Mouse (Mus musculus) small intestine, adult 2 months (tissue): ENCODE results near the gene Hyou1.
A peak's percentile ranks its signal among the peaks of the same experiment; 100 is the strongest.

Source experiments
- CTCF ChIP-seq: fragments of 200-500 bp; IDR thresholded peaks from 2 replicates; pipeline ENCODE4 v1.5.1; 2012; ENCODE audit warnings: low read depth, mild to moderate bottlenecking, control low read depth, inconsistent platforms, low read length, moderate library complexity, mixed read lengths; ENCODE audit not compliant: insufficient replicate concordance, insufficient read length; ENCODE audit errors: extremely low read depth
- POLR2A ChIP-seq: fragments of 200-500 bp; IDR thresholded peaks from 2 replicates; pipeline ENCODE4 v1.6.1; 2012; ENCODE audit warnings: low read depth, mild to moderate bottlenecking, control low read depth, inconsistent platforms, low read length, moderate library complexity

- peak; percentile 74 for TF ChIP-seq CTCF
- peak; percentile 47; the same call in 1 of the 2 replicates for TF ChIP-seq POLR2A
Observed at GRCm38 (mm10) chr9:44417892-44418363, 38.6 kb downstream of the Hyou1 start.
